Mouse (Mus musculus) G1E (cell line): ENCODE results near the gene Tlr11.

ENCODE experiments used
- CTCF ChIP-seq: IDR thresholded peaks from 2 replicates; pipeline ENCODE4 v1.5.1; 2012; ENCODE audit warnings: low read depth, low read length, inconsistent platforms, mixed read lengths
- GATA1 ChIP-seq: IDR thresholded peaks from 2 replicates; pipeline ENCODE4 v1.6.1; 2012; ENCODE audit warnings: borderline replicate concordance, low read length, inconsistent platforms, mixed read lengths
- GATA2 ChIP-seq: IDR thresholded peaks from 2 replicates; pipeline ENCODE4 v1.6.1; 2012; ENCODE audit warnings: low read depth, low read length, inconsistent platforms, borderline replicate concordance
- POLR2AphosphoS5 ChIP-seq: IDR thresholded peaks from 2 replicates; pipeline ENCODE4 v1.6.1; 2012; ENCODE audit warnings: low read depth, low read length, inconsistent platforms; ENCODE audit not compliant: insufficient replicate concordance
- TAL1 ChIP-seq: conservative IDR thresholded peaks from 2 replicates; pipeline ENCODE4 v1.6.1; 2012; ENCODE audit warnings: low read depth, low read length, inconsistent platforms, mixed read lengths

GRCm38 (mm10) chr14:50352438-50352837, 5.3 kb upstream of the Tlr11 start:
- peak; percentile 30; the same call in 1 of the 2 replicates for TF ChIP-seq CTCF
- TF ChIP-seq GATA1 = no peak
- TF ChIP-seq TAL1 = no peak
- TF ChIP-seq POLR2AphosphoS5 = no peak
- TF ChIP-seq GATA2 = no peak
